Mouse (Mus musculus): ENCODE data around the gene Arl8b. TPM values are rescaled to one million over a fixed set of nuclear protein-coding genes. Genes with fewer than 3 reads are reported as not detected.

Arl8b gene
- total and polyA plus RNA-seq, 3 experiments, result 37.7 to 120 (median 75.2) TPM

- peak; percentile 61 for DNase-seq (ENCODE audit: low read depth, low spot score)
These were observed 46.0 kb downstream of the Arl8b start for GRCm38 (mm10) chr6:108828872-108829271.

GRCm38 (mm10) chr6:108829386-108830370, 46.8 kb downstream of the Arl8b start:
- Histone ChIP-seq H3K4me1 (ENCODE audit: control insufficient read depth in 1 of 2, insufficient read depth in 2 of 2, low read length in 2 of 2) (peaks cover 14 to 38% of the 10 kb centered on the region in 2 experiments), H3K79me2 (ENCODE audit: control insufficient read depth, insufficient read depth, low read length, poor library complexity) (peaks cover 20% of the 10 kb centered on the region), H3K27me3 (ENCODE audit: control insufficient read depth in 1 of 2, insufficient read depth in 2 of 2, low read length in 2 of 2) (no peaks in the 10 kb centered on the region), H3K36me3 (ENCODE audit: control insufficient read depth in 1 of 2, insufficient read depth in 2 of 2, low read length in 2 of 2) (peaks cover 0 to 34% of the 10 kb centered on the region in 2 experiments; a peak in 2 of 4 replicates), H3K27ac (ENCODE audit: control insufficient read depth, low read depth, low read length) (no peak overlapping the region), H3K9me3 (replicated peaks; ENCODE audit: insufficient read depth, low read length) (no peaks in the 10 kb centered on the region), H3K9ac (ENCODE audit: control insufficient read depth, low read depth, low read length, poor library complexity, severe bottlenecking) (peak overlapping the region; percentile 93), H3K4me3 (ENCODE audit: control insufficient read depth in 1 of 2, insufficient read depth in 1 of 2, low read depth in 2 of 2, low read length in 2 of 2) (peak overlapping the region; percentile 76 to 97)
- TF ChIP-seq TBP (IDR thresholded peaks at IDR 0.05; ENCODE audit: low read depth, low read length), result no peak
- TF ChIP-seq ETS1 (IDR thresholded peaks at IDR 0.05; ENCODE audit: low read depth, low read length), result no peak
- no peak for TF ChIP-seq NELFE (IDR thresholded peaks at IDR 0.05; ENCODE audit: low read depth, low read length)
- TF ChIP-seq MYB (IDR thresholded peaks at IDR 0.05; ENCODE audit: low read depth, low read length), result no peak
- TF ChIP-seq BHLHE40 (IDR thresholded peaks at IDR 0.05; ENCODE audit: borderline replicate concordance, low read depth, low read length), result no peak
- TF ChIP-seq CHD2 (IDR thresholded peaks at IDR 0.05; ENCODE audit: low read length), result no peak
- peak; percentile 36 for DNase-seq (ENCODE audit: low read depth, low spot score)

More at GRCm38 (mm10) chr6:108828872-108829271, 46.0 kb downstream of the Arl8b start:
- peaks cover 20% of the 10 kb centered on the region for H3K79me2 ChIP-seq (ENCODE audit: control insufficient read depth, insufficient read depth, low read length, poor library complexity)
- H3K9me3 ChIP-seq (replicated peaks; ENCODE audit: insufficient read depth, low read length), result no peaks in the 10 kb centered on the region
- no peaks in the 10 kb centered on the region for H3K27me3 ChIP-seq (ENCODE audit: control insufficient read depth in 1 of 2, insufficient read depth in 2 of 2, low read length in 2 of 2)
- TF ChIP-seq TCF12 (IDR thresholded peaks at IDR 0.05; ENCODE audit: low read depth, low read length) (no peak), NRF1 (IDR thresholded peaks at IDR 0.05; ENCODE audit: insufficient read depth, low read depth, low read length, poor library complexity, severe bottlenecking) (no peak), TAL1 (IDR thresholded peaks at IDR 0.05; ENCODE audit: low read length) (no peak), SIN3A (IDR thresholded peaks at IDR 0.05; ENCODE audit: low read length) (no peak), TBP (IDR thresholded peaks at IDR 0.05; ENCODE audit: low read depth, low read length) (no peak), JUND (IDR thresholded peaks at IDR 0.05; ENCODE audit: low read depth, low read length) (no peak), GATA1 (IDR thresholded peaks at IDR 0.05; ENCODE audit: low read depth, low read length) (no peak), POLR2AphosphoS2 (IDR thresholded peaks at IDR 0.05; ENCODE audit: low read length) (no peak), MAZ (IDR thresholded peaks at IDR 0.05; ENCODE audit: low read depth, low read length) (no peak), CHD2 (IDR thresholded peaks at IDR 0.05; ENCODE audit: low read length) (no peak), RAD21 (IDR thresholded peaks at IDR 0.05; ENCODE audit: low read depth, low read length) (no peak)
- peak overlapping the region; percentile 76 to 97 for H3K4me3 ChIP-seq (ENCODE audit: control insufficient read depth in 1 of 2, insufficient read depth in 1 of 2, low read depth in 2 of 2, low read length in 2 of 2)
- peaks cover 0 to 29% of the 10 kb centered on the region in 2 experiments; a peak in 2 of 4 replicates for H3K36me3 ChIP-seq (ENCODE audit: control insufficient read depth in 1 of 2, insufficient read depth in 2 of 2, low read length in 2 of 2)
- H3K9ac ChIP-seq (ENCODE audit: control insufficient read depth, low read depth, low read length, poor library complexity, severe bottlenecking), result peak overlapping the region; percentile 93
- H3K27ac ChIP-seq (ENCODE audit: control insufficient read depth, low read depth, low read length), result peak overlapping the region; percentile 64
- peaks cover 13 to 32% of the 10 kb centered on the region in 2 experiments for H3K4me1 ChIP-seq (ENCODE audit: control insufficient read depth in 1 of 2, insufficient read depth in 2 of 2, low read length in 2 of 2)
